In genomic region chr3:69150921-69151320, GRCm38 (mm10) we compare ENCODE assay signal across 31 mouse cellular contexts.
"Had no signal": no experiment of that assay in that cellular context is flagged by ENCODE, and none has a peak within 500 bp of the region (broad histone marks: within the 10 kb centered on the region; RNA-seq: fewer than 3 reads in every experiment).

No protein-coding gene starts in this region.

- H3K9ac ChIP-seq: limb, embryonic 12.5 days; limb, embryonic 13.5 days; limb, embryonic 15.5 days; liver, embryonic 12.5 days; liver, embryonic 13.5 days; liver, embryonic 14.5 days; liver, embryonic 15.5 days; liver, postnatal 0 days; lung, embryonic 14.5 days; lung, embryonic 15.5 days; midbrain, embryonic 12.5 days; midbrain, embryonic 13.5 days; midbrain, embryonic 15.5 days; neural tube, embryonic 12.5 days had no signal

- H3K27ac ChIP-seq: left cerebral cortex, adult 2 months; limb, embryonic 10.5 days; limb, embryonic 12.5 days; limb, embryonic 13.5 days; limb, embryonic 15.5 days; liver, embryonic 12.5 days; liver, embryonic 13.5 days; liver, embryonic 14.5 days; liver, embryonic 15.5 days; lung, embryonic 15.5 days; macrophage; midbrain, embryonic 12.5 days; midbrain, embryonic 13.5 days; midbrain, embryonic 15.5 days; neural tube, embryonic 12.5 days had no signal

- DNase-seq: left cerebral cortex, postnatal 4 days; liver; liver, embryonic 13.5 days; liver, postnatal 0 days; lung, adult 18-20 months; lung, adult 2 months; lung, embryonic 14.5 days; lung, postnatal 10 days; lung, postnatal 14 days; lung, postnatal 36 days; lung, postnatal 4 days; midbrain, embryonic 14.5 days had no signal

- H3K4me3 ChIP-seq: left cerebral cortex, adult 2 months; limb, embryonic 10.5 days; limb, embryonic 12.5 days; limb, embryonic 13.5 days; limb, embryonic 15.5 days; liver, embryonic 12.5 days; liver, embryonic 13.5 days; liver, embryonic 15.5 days; lung, embryonic 15.5 days; megakaryocyte, embryonic 14.5 days; midbrain, embryonic 12.5 days; midbrain, embryonic 13.5 days; midbrain, embryonic 15.5 days; myocyte; neural tube, embryonic 12.5 days had no signal

- H3K36me3 ChIP-seq: limb, embryonic 10.5 days; limb, embryonic 12.5 days; limb, embryonic 13.5 days; limb, embryonic 15.5 days; liver, embryonic 12.5 days; liver, embryonic 13.5 days; liver, embryonic 15.5 days; lung, embryonic 15.5 days; midbrain, embryonic 12.5 days; midbrain, embryonic 13.5 days; midbrain, embryonic 15.5 days; neural tube, embryonic 12.5 days had no signal

- H3K9me3 ChIP-seq: limb, embryonic 10.5 days; limb, embryonic 12.5 days; limb, embryonic 13.5 days; limb, embryonic 15.5 days; liver, embryonic 12.5 days; liver, embryonic 13.5 days; liver, embryonic 15.5 days; lung, embryonic 15.5 days; megakaryocyte, embryonic 14.5 days; midbrain, embryonic 12.5 days; midbrain, embryonic 13.5 days; midbrain, embryonic 15.5 days; neural tube, embryonic 12.5 days had no signal

- H3K27me3 ChIP-seq: limb, embryonic 12.5 days; limb, embryonic 13.5 days; limb, embryonic 15.5 days; liver, embryonic 12.5 days; liver, embryonic 13.5 days; liver, embryonic 15.5 days; lung, embryonic 15.5 days; midbrain, embryonic 12.5 days; midbrain, embryonic 13.5 days; midbrain, embryonic 15.5 days; neural tube, embryonic 12.5 days had no signal

- ATAC-seq: liver, embryonic 12.5 days; liver, postnatal 0 days; lung, postnatal 0 days; midbrain, embryonic 13.5 days; midbrain, embryonic 15.5 days; midbrain, embryonic 16.5 days had no signal

- H3K4me1 ChIP-seq: limb, embryonic 10.5 days; limb, embryonic 12.5 days; limb, embryonic 13.5 days; limb, embryonic 15.5 days; liver, embryonic 12.5 days; liver, embryonic 13.5 days; liver, embryonic 15.5 days; lung, embryonic 15.5 days; midbrain, embryonic 12.5 days; midbrain, embryonic 13.5 days; midbrain, embryonic 15.5 days; neural tube, embryonic 12.5 days had no signal

- H3K4me2 ChIP-seq: limb, embryonic 12.5 days; limb, embryonic 13.5 days; limb, embryonic 15.5 days; liver, embryonic 11.5 days; liver, embryonic 12.5 days; liver, embryonic 13.5 days; liver, embryonic 15.5 days; lung, embryonic 14.5 days; lung, embryonic 15.5 days; midbrain, embryonic 12.5 days; midbrain, embryonic 13.5 days; midbrain, embryonic 15.5 days; neural tube, embryonic 12.5 days had no signal
